Mouse (Mus musculus): ENCODE results near the gene Mfsd4b2. TPM values are rescaled to one million over a fixed set of nuclear protein-coding genes. Genes with fewer than 3 reads are reported as not detected.

Mfsd4b2 gene
- polyA plus RNA-seq, 1 experiment from 2014 or later = not detected

DNA sequence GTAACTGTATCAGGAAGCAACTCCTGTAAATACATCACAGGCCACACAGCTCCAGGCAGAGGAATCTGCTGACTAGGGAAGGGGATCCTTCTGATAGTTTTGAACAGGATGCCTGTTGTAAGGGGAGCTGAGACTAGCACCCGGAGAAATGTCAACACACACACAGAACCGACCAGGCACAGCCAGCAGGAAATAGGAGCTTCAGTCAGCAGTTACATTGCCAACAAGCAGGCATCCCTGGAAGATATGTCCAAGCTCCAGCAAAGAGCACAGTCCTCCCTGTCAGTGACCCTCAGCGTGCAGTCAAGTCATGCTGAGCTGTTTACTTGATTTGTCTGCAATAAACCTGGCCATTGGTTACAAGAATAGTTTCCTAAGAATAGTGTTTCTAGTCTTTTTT lies 38.1 kb downstream of the Mfsd4b2 start:
- H3K4me3 ChIP-seq (ENCODE audit: low read depth, low read length) = no peak overlapping the region
- ATAC-seq (ENCODE audit: insufficient read depth) (no peak), DNase-seq (no peak)
- WGBS = 46% methylated on average over 3 of the region's 3 CpGs
- TF ChIP-seq CTCF (IDR thresholded peaks at IDR 0.05; ENCODE audit: low read depth) = no peak
- no peaks in the 10 kb centered on the region for H3K9me3 ChIP-seq (ENCODE audit: low read depth, low read length)
- H3K27me3 ChIP-seq (ENCODE audit: insufficient read depth, low read length) = no peaks in the 10 kb centered on the region
- no peak overlapping the region for H3K9ac ChIP-seq
- H3K27ac ChIP-seq (ENCODE audit: low read depth) = no peak overlapping the region
- no peak overlapping the region for H3K4me2 ChIP-seq
- no peaks in the 10 kb centered on the region for H3K4me1 ChIP-seq (ENCODE audit: insufficient read depth)
- 0 out of 2 replicates have a peak, but pooled peaks cover 3% of the 10 kb centered on the region for H3K36me3 ChIP-seq (ENCODE audit: insufficient read depth)

Other genes starting within 250 kb of the Mfsd4b2 start
- gene Rev3l, start 194.8 kb downstream of the Mfsd4b2 start, polyA plus RNA-seq (2014; fragmentation: Nextera tagmentation; extraction: Ambion mirVana) = 30.3 TPM in 2 replicates
- gene Mfsd4b4, start 27.7 kb downstream of the Mfsd4b2 start, polyA plus RNA-seq (2014; fragmentation: Nextera tagmentation; extraction: Ambion mirVana) = 5.5 and 6.3 TPM in 2 replicates
- 0.13 and 0.34 TPM in 2 replicates for gene Mfsd4b3, start 33.2 kb upstream of the Mfsd4b2 start, polyA plus RNA-seq (2014; fragmentation: Nextera tagmentation; extraction: Ambion mirVana)
- 0.09 TPM in 1 of 2 replicates, not detected in the other for gene Mfsd4b5, start 59.7 kb upstream of the Mfsd4b2 start, polyA plus RNA-seq (2014; fragmentation: Nextera tagmentation; extraction: Ambion mirVana)
- gene Mfsd4b1, start 98.3 kb upstream of the Mfsd4b2 start, polyA plus RNA-seq (2014; fragmentation: Nextera tagmentation; extraction: Ambion mirVana) = not detected in 2 replicates
- gene Slc16a10, start 215.3 kb upstream of the Mfsd4b2 start, polyA plus RNA-seq (2014; fragmentation: Nextera tagmentation; extraction: Ambion mirVana) = 4.2 and 5.3 TPM in 2 replicates

Measured in lung, embryonic 14.5 days (tissue).